Mouse (Mus musculus) kidney, postnatal 36 days (tissue): ENCODE results near the gene Por.
A peak's percentile ranks its signal among the peaks of the same experiment; 100 is the strongest.

Experiments
- DNase-seq, 2 experiments: peaks; one replicate each; pipeline ENCODE4 v3.0.0; 2021 to 2022; ENCODE audit warnings: mixed read lengths in 2 of 2

The Por gene

GRCm38 (mm10) chr5:135728361-135728760, 58.5 kb downstream of the Por start:
- no peak for DNase-seq

- DNase-seq, result no peak
Measured at GRCm38 (mm10) chr5:135729351-135729750, 59.5 kb downstream of the Por start.

- no peak for DNase-seq
Measured at GRCm38 (mm10) chr5:135730278-135730677, 60.4 kb downstream of the Por start.

- DNase-seq, result no peak
Measured at GRCm38 (mm10) chr5:135730916-135731315, 61.1 kb downstream of the Por start.

DNA sequence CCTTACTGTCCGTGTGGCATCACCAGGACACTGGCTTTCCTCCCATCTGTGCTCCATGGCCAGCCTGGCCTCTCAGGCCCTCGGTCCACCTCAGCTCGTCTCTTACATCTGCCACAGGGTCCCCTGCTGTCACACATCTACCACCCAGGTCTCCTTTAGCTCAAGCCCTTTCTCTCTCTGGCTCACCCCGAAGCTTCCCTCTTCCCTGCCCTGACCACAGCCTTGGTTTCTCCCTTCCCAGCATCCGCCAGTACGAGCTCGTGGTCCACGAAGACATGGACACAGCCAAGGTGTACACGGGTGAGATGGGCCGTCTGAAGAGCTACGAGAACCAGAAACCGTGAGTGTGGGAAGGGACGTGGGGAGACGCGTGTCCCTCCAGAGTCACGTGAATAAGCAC, 61.5 kb downstream of the Por start:
- DNase-seq, result no peak

GRCm38 (mm10) chr5:135733071-135733470, 63.2 kb downstream of the Por start:
- no peak for DNase-seq

GRCm38 (mm10) chr5:135734057-135734680, 64.3 kb downstream of the Por start:
- DNase-seq, result peak in 1 of 2 experiments; percentile 52

DNA sequence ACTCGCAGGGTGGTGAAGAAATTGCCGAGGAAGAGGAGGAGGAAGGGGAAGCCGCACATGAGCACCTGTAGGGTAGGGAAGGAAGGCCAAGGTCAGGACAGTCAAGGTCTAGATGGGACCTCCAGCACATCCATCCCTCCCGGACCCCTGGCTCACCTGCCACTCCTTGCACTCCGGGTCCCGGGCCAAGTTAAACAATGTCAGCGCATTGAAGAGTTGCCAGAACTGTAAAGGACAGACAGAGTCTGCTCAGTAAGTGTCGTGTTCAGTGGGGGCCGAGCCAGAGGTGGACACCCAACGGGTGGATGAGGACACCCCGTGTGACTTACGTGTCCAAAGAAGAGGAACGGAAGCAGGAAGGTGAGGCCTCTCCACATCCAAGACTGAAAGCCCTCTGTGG, 65.9 kb downstream of the Por start:
- peak in 1 of 2 experiments; percentile 48 for DNase-seq

GRCm38 (mm10) chr5:135736544-135736943, 66.7 kb downstream of the Por start:
- DNase-seq, result no peak

GRCm38 (mm10) chr5:135737154-135737553, 67.3 kb downstream of the Por start:
- peak in 1 of 2 experiments; percentile 63 for DNase-seq

- DNase-seq, result no peak
Measured at GRCm38 (mm10) chr5:135738266-135738665, 68.4 kb downstream of the Por start.

GRCm38 (mm10) chr5:135742156-135742555, 72.3 kb downstream of the Por start:
- peak; percentile 78 to 80 for DNase-seq

DNA sequence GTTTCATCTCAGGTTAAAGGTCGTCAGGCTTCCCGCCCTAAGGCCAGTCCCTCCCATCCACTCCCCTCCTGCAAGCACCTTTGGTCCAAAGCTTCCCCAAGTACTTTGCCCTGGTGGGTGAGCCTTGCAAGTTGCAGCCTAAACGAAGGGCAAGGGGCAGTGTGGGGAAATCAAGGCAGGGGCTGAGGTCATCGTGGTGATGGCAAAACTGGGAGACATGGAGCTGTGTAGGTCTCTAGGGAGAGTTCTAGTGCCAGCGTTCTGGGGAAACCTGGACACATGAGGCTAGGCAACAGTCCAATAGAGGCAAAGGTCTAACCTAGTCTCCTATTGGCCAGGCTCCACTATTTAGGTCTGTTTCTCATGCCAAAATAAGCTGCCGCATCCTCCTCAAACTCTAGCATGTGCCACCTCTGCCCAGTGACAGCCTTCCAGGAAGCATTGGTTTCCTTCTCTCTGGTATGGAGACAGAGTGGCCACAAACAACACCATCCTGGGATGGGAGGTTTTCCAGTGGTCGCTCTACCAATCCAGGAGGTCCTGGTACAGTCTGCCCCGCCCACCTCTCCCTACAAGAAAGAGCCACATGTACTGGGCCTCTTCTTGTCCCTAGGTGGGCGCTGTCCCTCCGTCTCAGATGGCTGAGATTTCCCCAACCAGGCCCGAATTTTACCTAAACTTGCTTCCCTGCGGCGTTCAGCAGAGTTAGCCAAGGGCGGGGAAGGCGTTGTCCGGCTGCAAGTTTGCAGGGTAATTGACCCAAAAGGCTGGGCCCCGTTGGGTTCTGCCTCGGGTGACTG, 73.3 kb downstream of the Por start:
- peak; percentile 70 to 75 for DNase-seq

DNA sequence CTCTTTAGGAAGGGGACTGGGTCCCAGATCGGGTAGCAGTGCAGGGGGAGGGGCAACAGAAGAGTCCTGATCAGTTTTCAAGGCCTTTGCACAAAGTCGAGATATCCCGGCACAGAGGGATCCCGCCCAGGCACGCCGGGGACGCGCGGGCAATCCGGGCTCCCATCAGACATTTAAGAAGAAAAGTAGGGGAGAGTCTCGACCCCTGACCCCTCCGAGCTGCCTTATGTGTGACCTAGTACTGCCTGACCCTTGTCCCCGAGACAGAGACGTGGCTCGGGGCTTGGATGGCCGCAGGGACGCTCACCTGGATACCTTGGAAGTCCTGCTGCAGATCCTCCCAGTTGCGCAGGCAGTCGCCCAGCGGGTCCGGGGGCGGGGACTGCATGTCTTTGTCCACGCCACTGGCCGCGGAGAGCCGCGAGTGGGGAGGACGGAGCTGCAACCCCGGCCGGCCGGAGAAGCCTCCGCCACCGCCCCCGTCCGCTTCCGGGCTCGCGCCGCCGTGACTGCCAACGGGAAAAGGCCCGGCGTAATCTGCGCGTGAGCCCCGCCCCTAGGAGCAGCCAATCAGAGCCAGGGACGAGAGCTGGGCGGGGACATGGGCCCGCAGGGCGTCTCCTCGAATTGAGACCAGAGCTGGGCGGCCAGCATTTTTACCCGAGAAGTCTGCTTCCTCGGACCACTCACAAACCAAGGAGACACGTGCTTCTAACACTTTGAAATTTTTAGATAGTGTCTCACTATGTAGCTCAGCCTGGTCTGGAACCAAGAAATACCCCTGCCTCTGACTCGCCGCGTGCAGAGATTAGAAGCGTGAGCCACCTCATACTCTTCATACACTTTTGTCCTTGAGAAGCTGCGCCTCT, 74.1 kb downstream of the Por start, which contains the start of gene Tmem120a:
Gene Tmem120a, minus strand, starts transcription at position 708 of the 869 bp plus-strand sequence.
- DNase-seq, result peak; percentile 98

DNA sequence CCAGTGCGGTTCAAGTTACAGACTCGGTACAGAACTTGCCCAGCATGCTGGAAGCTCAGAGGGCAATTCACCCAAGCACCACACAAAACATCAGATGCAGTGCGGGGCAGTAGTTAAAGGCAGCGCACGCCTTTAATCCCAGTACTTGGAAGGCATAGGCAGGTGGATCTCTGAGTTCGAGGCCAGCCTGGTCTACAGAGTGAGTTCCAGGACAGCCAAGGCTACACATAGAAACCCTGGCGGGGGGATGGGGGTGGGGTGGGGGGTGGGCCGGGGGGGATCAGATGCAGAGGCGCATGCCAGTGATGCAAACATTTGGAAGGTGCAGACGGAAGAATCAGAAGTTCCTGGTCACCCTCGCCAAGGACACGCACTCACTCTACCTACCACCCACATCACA, 74.9 kb downstream of the Por start:
- no peak for DNase-seq

DNA sequence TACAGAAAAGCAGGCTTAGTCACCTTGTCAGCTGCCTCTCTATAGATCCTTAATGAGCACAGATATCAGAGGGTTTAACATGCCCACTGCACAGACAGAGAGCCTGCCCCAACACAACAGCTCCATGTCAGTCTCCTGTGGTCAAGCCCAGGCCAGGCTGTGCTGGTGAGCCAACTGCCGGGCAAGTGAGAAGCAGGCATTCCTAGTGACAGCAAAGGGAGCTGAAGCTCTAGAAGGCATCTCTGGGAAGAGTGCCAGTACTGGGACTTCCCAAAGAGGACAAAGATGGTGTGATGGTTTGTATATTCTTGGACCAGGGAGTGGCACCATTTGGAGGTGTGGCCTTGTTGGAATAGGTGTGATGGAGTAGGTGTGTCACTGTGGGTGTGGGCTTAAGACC, 81.2 kb downstream of the Por start:
- DNase-seq, result no peak

DNA sequence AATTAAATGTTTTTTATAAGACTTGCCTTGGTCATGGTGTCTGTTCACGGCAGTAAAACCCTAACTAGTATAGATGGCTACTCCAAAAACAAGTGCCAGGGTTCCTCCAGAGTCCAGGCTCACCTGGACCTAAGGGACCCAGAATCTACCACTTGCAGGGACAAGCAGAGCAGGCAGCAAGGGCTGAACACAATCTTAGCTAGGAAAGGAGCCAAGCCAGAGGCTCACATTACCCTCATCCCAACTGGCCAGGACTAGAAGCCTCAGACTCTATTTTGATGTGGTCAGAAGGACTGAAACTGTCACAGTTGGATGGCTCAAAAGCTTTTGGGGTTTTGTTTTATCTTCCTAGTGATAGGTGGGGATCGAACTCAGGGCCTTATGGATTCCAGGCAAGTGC, 81.8 kb downstream of the Por start:
- no peak for DNase-seq

- no peak for DNase-seq
Measured at GRCm38 (mm10) chr5:135761881-135762280, 92.0 kb downstream of the Por start.

GRCm38 (mm10) chr5:135763526-135763925, 93.7 kb downstream of the Por start:
- peak; percentile 63 to 85 for DNase-seq

GRCm38 (mm10) chr5:135764971-135765370, 95.1 kb downstream of the Por start:
- DNase-seq, result no peak

GRCm38 (mm10) chr5:135772519-135772918, 102.7 kb downstream of the Por start:
- DNase-seq, result no peak

GRCm38 (mm10) chr5:135776546-135776945, 106.7 kb downstream of the Por start:
- DNase-seq, result peak; percentile 59 to 65

DNA sequence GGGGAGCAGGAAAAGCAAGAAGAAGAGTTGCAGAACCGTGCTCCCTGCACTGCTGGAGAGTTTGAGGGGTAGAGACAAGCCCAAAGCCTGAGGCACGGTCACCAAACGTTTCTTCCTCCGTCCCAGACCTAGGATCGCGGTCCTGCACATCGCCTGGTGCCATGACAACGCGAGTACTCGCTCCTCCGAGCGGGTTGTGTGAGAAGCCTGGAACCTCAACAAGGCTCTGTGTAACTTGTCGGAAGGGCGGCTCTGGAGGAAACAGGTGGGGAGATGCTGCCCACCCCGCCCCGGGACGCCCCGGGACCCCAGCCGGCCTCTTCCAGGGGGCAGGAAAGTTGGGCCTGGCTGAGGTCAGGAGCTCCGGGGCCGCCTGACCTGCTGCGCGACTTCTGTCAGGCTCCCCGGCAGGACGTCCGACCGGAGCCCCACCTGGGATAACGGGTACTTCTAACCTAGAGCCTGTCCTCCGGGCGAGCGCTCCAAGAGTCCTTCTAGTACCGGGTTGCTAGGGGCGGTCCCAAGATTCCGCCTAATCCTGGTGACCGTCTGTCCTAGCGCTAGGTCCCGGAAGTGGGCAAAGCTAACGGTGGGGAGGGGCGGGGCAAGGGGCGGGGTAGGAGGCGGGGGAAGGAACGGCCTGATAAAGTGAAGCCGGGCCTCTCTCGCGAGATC, 108.1 kb downstream of the Por start, which contains the start of gene Styxl1:
Gene Styxl1, minus strand, starts transcription at position 590 of the 675 bp plus-strand sequence.
- DNase-seq, result peak in 1 of 2 experiments; percentile 49
